Mouse (Mus musculus): ENCODE data around the gene Hps6.

DNA sequence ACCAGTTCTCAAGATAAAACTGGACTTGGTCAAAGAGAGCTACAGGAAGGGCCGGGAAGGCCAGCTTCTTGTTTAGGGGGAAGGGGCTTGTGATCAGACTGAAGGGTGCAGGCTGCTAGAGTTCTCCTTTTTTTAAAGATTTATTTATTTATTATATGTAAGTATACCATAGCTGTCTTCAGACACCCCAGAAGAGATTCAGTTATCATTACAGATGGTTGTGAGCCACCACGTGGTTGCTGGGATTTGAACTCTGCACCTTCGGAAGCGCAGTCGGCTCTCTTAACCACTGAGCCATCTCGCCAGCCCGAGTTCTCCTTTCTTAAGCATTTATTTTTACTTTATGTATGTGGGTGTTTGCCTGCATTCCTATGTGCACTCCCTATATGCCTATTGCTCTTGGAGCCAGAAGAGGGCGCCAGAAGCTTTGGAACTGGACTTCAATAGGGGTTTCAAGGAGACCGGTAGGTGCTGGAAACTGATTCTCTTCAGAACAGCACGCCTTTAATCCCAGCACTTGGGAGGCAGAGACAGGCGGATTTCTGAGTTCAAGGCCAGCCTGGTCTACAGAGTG lies 25.5 kb downstream of the Hps6 start:
- TF ChIP-seq CTCF (IDR thresholded peaks at IDR 0.05; ENCODE audit: low read depth, low read length) (no peak), TAL1 (conservative IDR thresholded peaks at IDR 0.05; ENCODE audit: low read depth, low read length) (no peak), GATA1 (IDR thresholded peaks at IDR 0.05; ENCODE audit: borderline replicate concordance, low read length) (no peak)

Measured in G1E (cell line).